In genomic region chr3:113630564-113630963, GRCm38 (mm10) we compare ENCODE assay signal across 8 mouse cellular contexts. TPM values are rescaled to one million over a fixed set of nuclear protein-coding genes. Genes with fewer than 3 reads are reported as not detected.
DNase-seq lines count a peak whose midpoint lies in the region; ATAC-seq and TF ChIP-seq lines count a peak whose summit lies in the region.

No protein-coding gene starts in this region.

- TF ChIP-seq CTCF in lung, embryonic 14.5 days (IDR thresholded peaks at IDR 0.05; ENCODE audit: low read depth): no peak

- peaks cover 5% of the 10 kb centered on the region; the same call in 1 of the 2 replicates for H3K4me1 ChIP-seq in lung, embryonic 14.5 days (ENCODE audit: insufficient read depth)
- H3K4me1 ChIP-seq in forebrain, embryonic 11.5 days (replicated peaks; ENCODE audit: control insufficient read depth, insufficient read depth, low read length): 0 out of 2 replicates have a peak, but pooled peaks cover 3% of the 10 kb centered on the region
- 0 out of 2 replicates have a peak, but pooled peaks cover 4% of the 10 kb centered on the region for H3K4me1 ChIP-seq in limb, embryonic 15.5 days
- peaks cover 5% of the 10 kb centered on the region; the same call in 1 of the 2 replicates for H3K4me1 ChIP-seq in neural tube, embryonic 14.5 days (ENCODE audit: control insufficient read depth, insufficient read depth, low read length)

- peak overlapping the region; percentile 80 for H3K9ac ChIP-seq in lung, embryonic 14.5 days
- H3K9ac ChIP-seq in forebrain, embryonic 11.5 days (ENCODE audit: low read length): peak overlapping the region; percentile 85
- H3K9ac ChIP-seq in limb, embryonic 15.5 days: peak overlapping the region; percentile 79
- H3K9ac ChIP-seq in neural tube, embryonic 14.5 days (replicated peaks; ENCODE audit: low read depth, low read length): peak overlapping the region; percentile 85

- peak; percentile 57 for DNase-seq in lung, embryonic 14.5 days
- no peak for DNase-seq in lung, postnatal 14 days
- DNase-seq in R1 (ENCODE audit: low read depth, low spot score): peak; percentile 62
- no peak for DNase-seq in forebrain, embryonic 11.5 days (ENCODE audit: low spot score)
- DNase-seq in layer of hippocampus, postnatal 36 days: no peak
- no peak for DNase-seq in cerebellum, adult 8-10 months

- peak overlapping the region; percentile 100 for H3K27ac ChIP-seq in lung, embryonic 14.5 days (ENCODE audit: low read depth)
- peak overlapping the region; percentile 51; the same call in 1 of the 2 replicates for H3K27ac ChIP-seq in forebrain, embryonic 11.5 days (ENCODE audit: low read depth, low read length)
- H3K27ac ChIP-seq in limb, embryonic 15.5 days: peak overlapping the region; percentile 100
- peak overlapping the region; percentile 100 for H3K27ac ChIP-seq in neural tube, embryonic 14.5 days (ENCODE audit: low read depth, low read length)

- ATAC-seq in lung, embryonic 14.5 days (ENCODE audit: insufficient read depth): peak; percentile 10
- ATAC-seq in forebrain, embryonic 11.5 days (replicated peaks; ENCODE audit: low FRiP score): peak; percentile 16
- ATAC-seq in limb, embryonic 15.5 days (ENCODE audit: insufficient number of reproducible peaks, low FRiP score, low TSS enrichment, low read depth): no peak
- ATAC-seq in neural tube, embryonic 14.5 days (ENCODE audit: low read depth): 0 out of 2 replicates have a peak, but pooled peaks have one; percentile 9

- WGBS in lung, embryonic 14.5 days: 6% methylated on average over 13 of the region's 13 CpGs
- 21% methylated on average over 13 of the region's 13 CpGs for WGBS in forebrain, embryonic 11.5 days
- 14% methylated on average over 13 of the region's 13 CpGs for WGBS in limb, embryonic 15.5 days
- WGBS in neural tube, embryonic 14.5 days: 19% methylated on average over 13 of the region's 13 CpGs

- no peaks in the 10 kb centered on the region for H3K36me3 ChIP-seq in lung, embryonic 14.5 days (ENCODE audit: insufficient read depth)
- H3K36me3 ChIP-seq in forebrain, embryonic 11.5 days (ENCODE audit: control insufficient read depth, insufficient read depth, low read length): no peaks in the 10 kb centered on the region
- peaks cover 9% of the 10 kb centered on the region for H3K36me3 ChIP-seq in limb, embryonic 15.5 days
- H3K36me3 ChIP-seq in neural tube, embryonic 14.5 days (ENCODE audit: control insufficient read depth, insufficient read depth, low read length): 0 out of 2 replicates have a peak, but pooled peaks cover 3% of the 10 kb centered on the region

- no peaks in the 10 kb centered on the region for H3K9me3 ChIP-seq in lung, embryonic 14.5 days (ENCODE audit: low read depth, low read length)
- H3K9me3 ChIP-seq in forebrain, embryonic 11.5 days (ENCODE audit: control insufficient read depth, low read length): no peaks in the 10 kb centered on the region
- H3K9me3 ChIP-seq in limb, embryonic 15.5 days: no peaks in the 10 kb centered on the region
- H3K9me3 ChIP-seq in neural tube, embryonic 14.5 days (ENCODE audit: control insufficient read depth, low read length): no peaks in the 10 kb centered on the region

- no peaks in the 10 kb centered on the region for H3K27me3 ChIP-seq in lung, embryonic 14.5 days (ENCODE audit: insufficient read depth, low read length)
- H3K27me3 ChIP-seq in forebrain, embryonic 11.5 days (ENCODE audit: control insufficient read depth, insufficient read depth, low read length): no peaks in the 10 kb centered on the region
- no peaks in the 10 kb centered on the region for H3K27me3 ChIP-seq in limb, embryonic 15.5 days
- no peaks in the 10 kb centered on the region for H3K27me3 ChIP-seq in neural tube, embryonic 14.5 days (ENCODE audit: control insufficient read depth, insufficient read depth, low read length)

- peak overlapping the region; percentile 59 for H3K4me3 ChIP-seq in lung, embryonic 14.5 days (ENCODE audit: low read depth, low read length)
- H3K4me3 ChIP-seq in forebrain, embryonic 11.5 days (ENCODE audit: low read depth, low read length): peak overlapping the region; percentile 64
- H3K4me3 ChIP-seq in limb, embryonic 15.5 days: peak overlapping the region; percentile 72
- peak overlapping the region; percentile 76 for H3K4me3 ChIP-seq in neural tube, embryonic 14.5 days (ENCODE audit: low read depth, low read length)

- H3K4me2 ChIP-seq in lung, embryonic 14.5 days: peak overlapping the region; percentile 69
- H3K4me2 ChIP-seq in forebrain, embryonic 11.5 days (ENCODE audit: low read depth, low read length, severe bottlenecking): peak overlapping the region; percentile 62
- H3K4me2 ChIP-seq in limb, embryonic 15.5 days: peak overlapping the region; percentile 65
- peak overlapping the region; percentile 81 for H3K4me2 ChIP-seq in neural tube, embryonic 14.5 days (ENCODE audit: low read depth, low read length)

RNA-seq across cellular contexts. Expression of gene Rnpc3, which starts 0.6 kb away (rescaled TPM):
- polyA plus RNA-seq in lung, embryonic 14.5 days (2014; fragmentation: Nextera tagmentation; extraction: Ambion mirVana): 35.6 and 37.9 TPM in 2 replicates
- polyA plus RNA-seq in forebrain, embryonic 11.5 days (2014; fragmentation: Nextera tagmentation; extraction: Ambion mirVana): 46.1 and 51.4 TPM in 2 replicates
- 29.7 and 31.2 TPM in 2 replicates for polyA plus RNA-seq in limb, embryonic 15.5 days (2015; fragmentation: Nextera tagmentation; extraction: Ambion mirVana)
- polyA plus RNA-seq in neural tube, embryonic 14.5 days (2014; fragmentation: Nextera tagmentation; extraction: Ambion mirVana): 61.5 and 70.8 TPM in 2 replicates
- total RNA-seq in layer of hippocampus, postnatal 36 days (2021): 10 to 100 TPM; 29.8 TPM

RNA-seq across cellular contexts. Expression of gene Amy1, which starts 24.1 kb away (rescaled TPM):
- 0.64 and 1.0 TPM in 2 replicates for polyA plus RNA-seq in lung, embryonic 14.5 days (2014; fragmentation: Nextera tagmentation; extraction: Ambion mirVana)
- 2.4 and 3.8 TPM in 2 replicates for polyA plus RNA-seq in forebrain, embryonic 11.5 days (2014; fragmentation: Nextera tagmentation; extraction: Ambion mirVana)
- 1.4 and 1.9 TPM in 2 replicates for polyA plus RNA-seq in limb, embryonic 15.5 days (2015; fragmentation: Nextera tagmentation; extraction: Ambion mirVana)
- polyA plus RNA-seq in neural tube, embryonic 14.5 days (2014; fragmentation: Nextera tagmentation; extraction: Ambion mirVana): 32.4 and 32.5 TPM in 2 replicates
- total RNA-seq in layer of hippocampus, postnatal 36 days (2021): 10 to 100 TPM; 12.0 to 12.4 TPM

Comparison
In these comparisons a context has a peak if more than half of its experiments do, and no peak if none do; other contexts are left out.
1. DNase-seq: peak in lung, embryonic 14.5 days (single experiment) and R1 (single experiment); none in lung, postnatal 14 days (single experiment), forebrain, embryonic 11.5 days (single experiment), layer of hippocampus, postnatal 36 days (0 of 2) and cerebellum, adult 8-10 months (single experiment).
2. Peak in every context shown above with its lines, with median percentiles within 50 percentile points of each other: H3K27ac ChIP-seq, H3K4me2 ChIP-seq, H3K4me3 ChIP-seq and H3K9ac ChIP-seq.